Mouse (Mus musculus) erythroblast, adult 5-6 weeks (primary cell): ENCODE measurements at regions not wholly inside any gene's neighbourhood (a gene's known extent, or its start where the extent isn't known, plus 50 kb on each side); places are given as distances from the start of the nearest gene placed in this dataset.

Source experiments
- ATAC-seq: replicated peaks from 2 replicates; pipeline ENCODE4 v1.8.0; 2016; ENCODE audit warnings: moderate number of reproducible peaks, mild to moderate bottlenecking, moderate TSS enrichment, inconsistent platforms; ENCODE audit not compliant: poor library complexity, low FRiP score, severe bottlenecking

GRCm38 (mm10) chr2:39420696-39421095 lies 194.4 kb upstream of the Ppp6c start:
- ATAC-seq: no peak

GRCm38 (mm10) chr2:39400336-39400735 lies 174.1 kb upstream of the Ppp6c start:
- no peak for ATAC-seq

- ATAC-seq: no peak
Measured at GRCm38 (mm10) chr2:39399523-39399922, 173.3 kb upstream of the Ppp6c start.

GRCm38 (mm10) chr2:39394643-39395042 lies 168.4 kb upstream of the Ppp6c start:
- no peak for ATAC-seq

GRCm38 (mm10) chr2:39377264-39377663 lies 151.0 kb upstream of the Ppp6c start:
- no peak for ATAC-seq

- peak; percentile 99 for ATAC-seq
Measured at GRCm38 (mm10) chr2:39373068-39373779, 147.0 kb upstream of the Ppp6c start.

- no peak for ATAC-seq
Measured at GRCm38 (mm10) chr2:39344207-39344606, 118.0 kb upstream of the Ppp6c start.

- ATAC-seq: no peak
Measured at GRCm38 (mm10) chr2:39340406-39340805, 114.2 kb upstream of the Ppp6c start.

- ATAC-seq: no peak
Measured at GRCm38 (mm10) chr2:39338832-39339649, 112.8 kb upstream of the Ppp6c start.

GRCm38 (mm10) chr2:39337524-39337923 lies 111.3 kb upstream of the Ppp6c start:
- ATAC-seq: no peak

- peak; percentile 79 for ATAC-seq
Measured at GRCm38 (mm10) chr2:39325715-39326493, 99.7 kb upstream of the Ppp6c start.

GRCm38 (mm10) chr2:39325122-39325521 lies 98.9 kb upstream of the Ppp6c start:
- peak; percentile 89 for ATAC-seq

- peak; percentile 35; the same call in 1 of the 2 replicates for ATAC-seq
Measured at GRCm38 (mm10) chr2:39299798-39300382, 73.6 kb upstream of the Ppp6c start.

GRCm38 (mm10) chr2:39299290-39299689 lies 73.0 kb upstream of the Ppp6c start:
- ATAC-seq: no peak

GRCm38 (mm10) chr2:39295435-39295834 lies 69.2 kb upstream of the Ppp6c start:
- no peak for ATAC-seq

GRCm38 (mm10) chr2:39278218-39278617 lies 52.0 kb upstream of the Ppp6c start:
- ATAC-seq: no peak
